Mouse (Mus musculus) sigmoid colon, adult 10 weeks (tissue): ENCODE results near the gene Man2a1. TPM values are rescaled to one million over a fixed set of nuclear protein-coding genes. Genes with fewer than 3 reads are reported as not detected.

Source experiments
- polyA plus RNA-seq: library from polyadenylated mRNA; stranded (reverse); fragments of 350-450 nt; fragmentation: Illumina TruSeq; extraction: RNeasy Lipid Tissue Mini Kit (QIAGEN cat#74804); gene quantifications from one replicate; pipeline ENCODE4 v1.2.3, GENCODE M21; 2014; ENCODE audit warnings: low read depth, low replicate concordance

Man2a1 gene
- 121 TPM for polyA plus RNA-seq

DNA sequence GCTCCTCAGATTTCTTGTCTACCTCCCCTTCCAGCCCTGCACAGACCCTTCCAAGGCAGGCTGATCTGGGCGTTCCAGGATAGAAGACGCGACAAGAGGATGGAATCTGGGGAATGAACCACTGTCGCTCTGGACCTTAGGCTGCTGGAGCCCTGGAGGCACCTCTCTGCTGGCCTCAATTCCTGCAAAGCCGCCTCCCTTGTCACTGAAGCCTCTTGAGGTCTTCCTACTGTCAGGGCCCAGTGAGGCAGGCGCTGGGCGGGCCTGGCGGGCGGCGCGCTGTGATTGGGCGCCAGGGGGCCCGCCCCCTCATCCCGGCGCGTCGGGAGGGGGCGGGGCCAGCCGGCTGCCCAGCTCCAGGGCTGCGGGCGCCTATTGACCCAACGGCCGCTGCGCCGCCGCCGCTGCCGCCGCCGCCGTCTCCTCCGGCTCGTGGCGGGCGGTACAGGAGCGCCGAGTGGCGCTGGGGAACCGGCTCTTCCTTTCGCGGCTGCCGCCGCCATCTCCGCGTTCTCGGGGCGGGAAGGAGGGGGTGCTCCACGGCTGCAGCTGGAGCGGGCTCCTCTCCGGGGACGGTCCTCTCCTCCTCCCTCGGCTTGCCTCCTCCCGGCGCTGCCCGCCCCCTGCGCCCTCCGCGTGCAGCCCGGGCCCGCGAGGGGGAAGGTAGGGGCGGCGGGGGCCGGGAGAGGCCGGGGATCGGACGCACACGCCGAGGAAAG, at the start of gene Man2a1:
Man2a1 (plus strand) TSS at position 365 of the 719 bp plus-strand sequence.

Other genes with a start within 250 kb of the Man2a1 start
- gene 4930583I09Rik, start 235.3 kb downstream of the Man2a1 start, polyA plus RNA-seq = not detected